Mouse (Mus musculus): ENCODE results near the gene Otor. TPM values are rescaled to one million over a fixed set of nuclear protein-coding genes. Genes with fewer than 3 reads are reported as not detected.

The Otor gene
- total RNA-seq (2014; fragmentation: Nextera tagmentation) = not detected in 2 replicates
- not detected in 2 replicates for total RNA-seq (2017)

DNA sequence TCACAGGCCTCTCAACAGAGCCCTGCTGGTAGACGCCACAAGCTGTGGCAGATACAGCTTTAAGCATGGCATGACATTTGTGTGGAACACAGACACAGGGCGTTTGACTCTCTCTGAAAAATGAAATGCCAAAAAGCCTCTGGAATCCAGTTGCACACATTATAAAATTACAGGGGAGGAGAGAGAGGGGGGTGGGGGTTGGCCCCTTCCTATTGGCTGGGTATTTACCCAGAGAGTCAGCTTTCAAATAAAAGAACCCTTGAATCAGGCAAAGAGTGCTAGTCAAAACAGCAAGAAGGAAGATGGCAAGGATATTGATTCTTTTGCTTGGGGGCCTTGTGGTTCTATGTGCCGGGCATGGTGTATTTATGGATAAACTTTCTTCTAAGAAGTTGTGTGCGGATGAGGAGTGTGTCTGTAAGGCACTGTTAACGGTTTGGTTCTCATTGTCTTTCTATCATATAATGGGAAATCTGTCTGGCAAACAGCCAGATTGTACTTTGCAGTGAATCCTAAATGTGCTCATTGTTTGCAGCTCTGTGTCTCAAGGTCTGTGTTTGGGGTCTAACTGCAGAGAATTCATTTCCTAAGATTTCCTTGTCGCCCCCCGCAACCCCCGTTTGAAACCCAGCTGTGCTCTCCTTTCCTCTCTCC lies at the start of gene Otor:
Otor (plus strand) TSS at position 276 of the 654 bp plus-strand sequence.
- no peak for ATAC-seq (replicated peaks; ENCODE audit: poor library complexity, severe bottlenecking)

GRCm38 (mm10) chr2:143031283-143031682 lies 47.0 kb upstream of the Otor start:
- ATAC-seq (replicated peaks; ENCODE audit: poor library complexity, severe bottlenecking) = no peak

DNA sequence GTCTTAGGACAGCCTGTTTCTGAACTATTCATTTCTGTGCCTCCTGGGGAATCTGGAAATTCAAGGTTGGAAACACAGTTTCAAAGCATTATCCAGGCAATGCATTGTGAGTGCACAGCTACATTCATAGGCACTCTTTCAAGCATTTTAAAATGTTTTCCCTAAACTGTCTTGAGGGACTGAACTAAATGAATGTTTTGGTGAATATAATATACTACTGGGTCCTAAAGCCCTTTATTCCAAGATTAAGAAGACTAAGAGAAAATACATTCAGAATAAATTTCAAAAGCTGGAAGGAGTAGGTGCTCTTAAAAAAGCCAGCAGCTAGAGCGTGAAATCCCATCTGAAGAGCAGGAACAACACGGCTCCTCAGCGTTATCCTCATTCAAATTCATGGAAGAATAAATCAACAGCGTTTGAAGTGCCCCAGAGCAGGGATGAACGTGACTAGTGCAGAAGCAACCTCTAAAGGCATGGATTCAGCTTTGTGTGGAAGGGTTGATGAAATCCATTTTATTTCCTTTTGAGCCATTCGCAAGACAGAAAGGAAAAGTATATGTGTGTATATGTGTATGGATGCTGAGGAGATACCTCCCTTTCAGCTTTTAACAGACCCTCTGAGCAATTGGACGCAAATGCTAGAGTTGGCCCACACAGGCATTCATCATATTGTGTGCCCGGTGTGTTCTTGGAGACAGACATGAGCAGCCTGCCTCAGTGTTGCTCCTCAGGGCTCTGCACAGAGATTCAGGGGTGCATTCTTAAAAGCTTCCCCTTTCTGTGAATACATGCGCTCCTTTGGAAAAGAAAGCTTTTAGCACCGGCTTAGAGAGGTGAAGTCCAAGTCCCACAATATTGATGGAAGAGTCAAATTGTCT lies 45.7 kb upstream of the Otor start:
- ATAC-seq (replicated peaks; ENCODE audit: poor library complexity, severe bottlenecking) = no peak

DNA sequence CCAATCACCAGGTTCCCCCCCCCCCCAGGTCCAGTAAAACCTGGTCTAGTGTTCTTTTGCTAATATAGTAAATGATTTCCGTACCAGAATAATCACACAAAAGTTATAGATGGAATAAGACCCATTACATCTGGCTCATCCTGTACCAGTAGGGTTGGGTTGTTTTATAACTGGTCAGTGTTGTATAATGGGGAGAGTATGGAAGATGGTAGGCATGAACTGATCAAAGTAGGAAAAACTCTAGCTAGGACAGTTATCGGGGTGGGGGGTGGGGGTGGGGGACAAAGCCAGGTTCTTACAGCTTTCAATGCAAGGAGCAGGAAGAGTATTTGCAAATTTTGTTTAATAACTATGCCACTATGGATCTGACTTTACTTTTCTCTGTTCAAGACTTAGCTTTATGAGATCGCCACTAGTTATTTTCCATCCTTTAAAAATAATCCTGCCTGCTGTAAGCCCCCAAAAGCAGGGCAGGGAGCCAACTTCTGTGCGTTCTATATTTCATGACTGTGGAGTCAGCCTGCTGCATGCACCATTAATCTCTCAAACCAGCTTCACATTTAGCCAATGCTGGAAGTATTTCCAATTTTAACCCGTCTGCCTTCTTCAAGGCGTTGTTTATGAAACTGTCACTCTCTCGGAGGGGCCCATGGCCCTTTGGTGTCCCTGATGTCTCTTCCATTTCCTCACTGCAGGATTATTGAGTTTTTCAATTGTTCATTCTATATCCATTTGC lies 43.8 kb upstream of the Otor start:
- no peak for ATAC-seq (replicated peaks; ENCODE audit: poor library complexity, severe bottlenecking)

GRCm38 (mm10) chr2:143035086-143035593 lies 43.1 kb upstream of the Otor start:
- ATAC-seq (replicated peaks; ENCODE audit: poor library complexity, severe bottlenecking) = peak; percentile 87

DNA sequence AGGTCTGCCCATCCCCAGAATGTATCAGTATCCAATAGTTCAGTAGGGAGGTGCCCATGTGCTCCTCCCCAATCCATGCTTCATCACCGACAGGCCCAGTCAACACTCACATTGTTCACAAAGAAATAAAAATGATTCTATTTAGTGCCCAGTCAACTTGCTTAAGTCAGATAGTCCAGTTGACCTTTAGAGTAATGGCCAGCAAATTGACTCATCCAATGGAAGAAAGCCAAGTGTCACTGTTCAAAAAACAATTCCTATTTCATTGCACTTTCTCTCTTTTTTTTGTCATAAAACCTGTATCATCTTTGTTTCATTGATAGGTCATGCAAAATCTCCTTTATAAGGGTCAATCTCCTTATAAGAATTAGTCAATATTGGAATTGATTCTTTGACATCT lies 36.7 kb upstream of the Otor start:
- no peak for ATAC-seq (replicated peaks; ENCODE audit: poor library complexity, severe bottlenecking)

DNA sequence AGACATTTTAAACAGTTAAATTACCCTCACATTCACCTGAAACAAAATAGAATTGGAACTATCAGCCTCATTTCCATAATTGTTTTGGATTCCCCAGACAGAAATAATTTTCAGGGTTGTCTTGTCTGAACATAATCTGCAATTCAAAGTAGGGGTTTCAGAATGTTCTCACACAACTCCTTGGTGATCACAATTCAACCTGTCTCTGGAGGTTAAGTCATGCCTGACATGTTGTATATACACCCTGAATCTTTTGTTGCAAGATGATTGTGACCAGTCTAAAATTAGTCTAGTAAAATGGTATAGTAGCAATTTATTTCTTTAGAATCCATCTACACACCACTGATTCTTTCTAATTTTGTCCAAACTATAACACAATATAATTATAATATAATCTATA lies 23.0 kb upstream of the Otor start:
- no peak for ATAC-seq (replicated peaks; ENCODE audit: poor library complexity, severe bottlenecking)

DNA sequence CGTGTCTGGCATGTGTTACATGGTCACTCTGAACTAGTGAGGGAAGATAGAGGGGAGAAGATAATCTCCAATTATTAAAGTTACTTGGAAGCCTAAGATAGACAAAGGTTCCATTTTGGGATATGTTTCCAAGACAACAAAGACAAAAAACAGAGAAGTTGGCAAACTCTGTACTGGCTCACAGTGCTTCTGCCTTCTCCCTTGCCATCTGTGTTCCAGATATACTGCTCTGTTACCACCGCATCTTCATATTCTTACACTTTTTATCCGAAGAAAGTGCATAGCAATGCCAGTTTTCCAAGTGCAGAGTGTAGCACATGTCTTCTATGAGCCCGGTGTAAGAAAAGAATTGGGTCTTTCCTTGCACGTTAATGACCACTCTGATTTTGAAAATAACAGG lies 21.5 kb upstream of the Otor start:
- no peak for ATAC-seq (replicated peaks; ENCODE audit: poor library complexity, severe bottlenecking)

DNA sequence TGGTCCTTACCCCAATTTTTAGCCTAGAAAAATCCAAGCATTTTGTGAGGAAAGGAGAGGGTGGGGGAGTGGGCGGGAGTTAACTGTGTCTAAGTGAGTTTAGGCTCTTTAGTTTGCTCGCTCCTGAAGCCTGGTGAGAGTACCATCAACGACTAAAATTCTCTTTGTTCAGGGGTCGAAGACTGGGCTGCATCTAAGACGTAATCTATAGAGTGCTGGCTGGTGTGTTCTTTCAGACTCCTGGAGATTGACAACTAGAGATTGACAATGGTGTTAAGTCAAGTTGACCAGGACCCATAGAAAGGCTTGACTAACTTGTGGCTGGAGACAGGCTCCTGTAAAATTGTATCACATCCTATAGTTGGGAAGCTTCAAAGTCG lies 15.9 kb upstream of the Otor start:
- no peak for ATAC-seq (replicated peaks; ENCODE audit: poor library complexity, severe bottlenecking)

DNA sequence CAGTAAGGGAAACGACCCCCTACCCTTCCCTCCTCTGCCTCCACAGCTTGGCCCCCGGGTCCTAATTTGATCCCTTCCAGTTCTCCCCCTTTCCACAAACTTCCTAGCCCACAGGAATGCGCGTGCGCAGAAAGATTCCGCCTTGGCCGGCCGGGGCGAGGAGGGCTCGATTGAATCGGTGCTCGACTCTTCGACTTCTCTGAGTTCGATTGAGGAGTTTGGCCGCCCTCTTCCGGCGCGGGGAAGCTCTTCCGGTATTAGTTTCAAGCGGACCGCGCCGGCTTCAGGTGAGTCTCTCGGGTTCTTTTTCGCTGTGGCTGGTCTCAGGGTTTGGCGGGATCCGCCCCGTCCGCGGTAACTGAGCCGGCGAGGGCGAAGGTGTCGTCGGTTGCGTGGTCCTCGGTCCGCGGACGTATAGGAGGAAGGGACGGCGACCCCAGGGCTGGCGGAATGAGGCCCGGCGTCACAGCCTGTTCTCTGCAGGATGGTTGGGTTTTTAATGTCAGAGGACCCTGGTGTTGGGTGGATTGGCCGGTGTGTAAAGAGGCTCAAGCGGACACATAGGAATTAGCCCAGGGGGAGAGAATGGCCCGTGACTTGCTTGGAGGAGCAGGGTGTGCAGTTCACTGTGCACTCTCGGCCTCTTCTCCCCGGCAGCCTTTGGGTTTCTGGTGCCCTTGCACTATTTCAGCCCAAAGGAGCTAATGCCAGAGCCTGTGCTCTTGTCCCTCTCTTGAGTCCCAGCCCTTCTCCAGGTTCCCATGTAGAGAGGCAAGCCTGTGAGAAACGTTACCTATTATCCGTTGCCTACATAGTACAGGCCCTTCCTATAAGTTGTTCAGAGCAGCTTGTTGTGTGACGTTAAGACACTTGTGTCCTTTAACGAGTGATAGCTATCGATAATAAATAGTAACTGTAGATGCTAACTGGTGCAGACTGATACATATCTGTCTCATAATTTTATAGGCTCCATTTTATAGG lies 15.2 kb upstream of the Otor start, which contains the start of gene Snrpb2:
Snrpb2 (plus strand) TSS at position 228 of the 981 bp plus-strand sequence.
- peak; percentile 98 for ATAC-seq (replicated peaks; ENCODE audit: poor library complexity, severe bottlenecking)

DNA sequence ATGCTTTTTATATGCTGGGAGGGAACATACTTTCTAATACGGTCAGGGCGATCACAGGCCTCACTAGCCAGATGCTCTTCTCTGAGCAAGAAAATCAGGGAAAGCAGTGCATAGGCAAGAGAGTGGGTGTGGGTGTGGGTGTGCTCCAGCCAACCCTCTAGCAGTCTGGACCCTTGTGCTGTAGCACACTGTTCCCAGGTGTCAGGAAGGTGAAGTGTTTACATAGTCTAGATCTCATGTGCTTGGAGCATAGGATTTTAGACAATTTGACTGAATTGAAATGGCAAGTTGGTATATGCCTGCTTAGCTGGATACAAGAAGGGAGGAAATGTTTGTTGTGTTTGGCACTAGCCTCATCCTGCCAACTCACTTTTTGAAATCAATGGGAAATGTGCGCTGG lies 12.4 kb upstream of the Otor start:
- ATAC-seq (replicated peaks; ENCODE audit: poor library complexity, severe bottlenecking) = no peak

- ATAC-seq (replicated peaks; ENCODE audit: poor library complexity, severe bottlenecking) = peak; percentile 84
Observed at GRCm38 (mm10) chr2:143081693-143082092, 3.4 kb downstream of the Otor start.

GRCm38 (mm10) chr2:143084852-143085397 lies 6.7 kb downstream of the Otor start:
- ATAC-seq (replicated peaks; ENCODE audit: poor library complexity, severe bottlenecking) = peak; percentile 77

DNA sequence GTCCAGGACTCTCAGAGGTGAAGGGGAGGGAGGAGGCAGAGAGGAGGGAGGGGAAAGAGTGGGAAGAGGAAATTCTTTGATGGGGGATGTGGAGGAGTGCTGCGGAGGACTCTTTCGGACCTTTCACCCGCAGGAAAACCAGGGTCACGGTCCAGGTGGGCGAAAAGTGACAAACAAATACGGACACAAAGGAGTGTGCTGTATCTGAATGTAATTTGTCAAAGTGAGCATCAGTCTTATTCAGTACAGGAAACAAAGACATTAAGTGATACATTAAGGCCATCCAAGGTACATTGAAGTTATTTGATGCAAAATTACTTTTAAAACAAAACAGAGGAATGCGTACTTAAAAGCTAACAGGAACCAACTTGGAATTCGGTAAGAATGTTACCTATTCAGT lies 11.6 kb downstream of the Otor start:
- ATAC-seq (replicated peaks; ENCODE audit: poor library complexity, severe bottlenecking) = no peak

- peak; percentile 96 for ATAC-seq (replicated peaks; ENCODE audit: poor library complexity, severe bottlenecking)
Observed at GRCm38 (mm10) chr2:143093726-143094125, 15.5 kb downstream of the Otor start.

DNA sequence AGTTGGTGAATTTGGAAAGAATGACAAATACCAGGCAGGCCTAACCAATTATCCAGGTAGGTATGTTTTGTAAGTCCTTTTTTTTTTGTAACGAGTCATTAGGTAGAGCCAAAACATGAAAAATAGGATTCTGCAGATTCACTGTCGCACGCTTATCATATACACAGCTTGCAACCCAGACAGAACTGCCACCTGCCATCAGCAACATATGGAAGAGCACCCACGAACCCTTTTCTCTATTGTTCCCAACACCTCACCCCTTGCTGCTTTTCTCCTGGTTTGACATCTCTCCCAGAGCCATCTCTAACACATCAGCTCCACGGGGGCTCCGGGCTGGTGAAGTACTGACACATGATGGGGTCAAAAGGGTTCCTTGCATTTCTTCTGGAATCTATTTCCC lies 16.5 kb downstream of the Otor start:
- ATAC-seq (replicated peaks; ENCODE audit: poor library complexity, severe bottlenecking) = no peak

GRCm38 (mm10) chr2:143097170-143097569 lies 18.9 kb downstream of the Otor start:
- no peak for ATAC-seq (replicated peaks; ENCODE audit: poor library complexity, severe bottlenecking)

- ATAC-seq (replicated peaks; ENCODE audit: poor library complexity, severe bottlenecking) = no peak; the same call in 1 of the 2 replicates
Observed at GRCm38 (mm10) chr2:143113859-143114258, 35.6 kb downstream of the Otor start.

- no peak for ATAC-seq (replicated peaks; ENCODE audit: poor library complexity, severe bottlenecking)
Observed at GRCm38 (mm10) chr2:143114716-143115115, 36.4 kb downstream of the Otor start.
